Mouse (Mus musculus): ENCODE results near the gene Hao1. TPM values are rescaled to one million over a fixed set of nuclear protein-coding genes. Genes with fewer than 3 reads are reported as not detected.

Gene Hao1
- polyA plus RNA-seq, 1 experiment from 2014 or later, result not detected

- ATAC-seq (replicated peaks; ENCODE audit: low FRiP score) (peak; percentile 84), DNase-seq (ENCODE audit: low spot score) (peak; percentile 60)
- no peak overlapping the region for H3K4me2 ChIP-seq (ENCODE audit: low read depth, low read length, severe bottlenecking)
- no peak overlapping the region for H3K4me3 ChIP-seq (ENCODE audit: low read depth, low read length)
- peaks cover 3% of the 10 kb centered on the region; the same call in 1 of the 2 replicates for H3K4me1 ChIP-seq (replicated peaks; ENCODE audit: control insufficient read depth, insufficient read depth, low read length)
- no peaks in the 10 kb centered on the region for H3K27me3 ChIP-seq (ENCODE audit: control insufficient read depth, insufficient read depth, low read length)
- H3K36me3 ChIP-seq (ENCODE audit: control insufficient read depth, insufficient read depth, low read length), result no peaks in the 10 kb centered on the region
- no peak overlapping the region for H3K27ac ChIP-seq (ENCODE audit: low read depth, low read length)
- WGBS, result 30% methylated on average over 11 of the region's 11 CpGs
- no peaks in the 10 kb centered on the region for H3K9me3 ChIP-seq (ENCODE audit: control insufficient read depth, low read length)
- no peak overlapping the region for H3K9ac ChIP-seq (ENCODE audit: low read length)
These were observed 67.9 kb downstream of the Hao1 start for GRCm38 (mm10) chr2:134486055-134486834.

GRCm38 (mm10) chr2:134482683-134483082 is 71.5 kb downstream of the Hao1 start:
- DNase-seq (ENCODE audit: low spot score) (no peak), ATAC-seq (replicated peaks; ENCODE audit: low FRiP score) (peak; percentile 55)
- WGBS, result 41% methylated on average over 4 of the region's 4 CpGs
- H3K27me3 ChIP-seq (ENCODE audit: control insufficient read depth, insufficient read depth, low read length), result no peaks in the 10 kb centered on the region
- no peak overlapping the region for H3K9ac ChIP-seq (ENCODE audit: low read length)
- H3K4me1 ChIP-seq (replicated peaks; ENCODE audit: control insufficient read depth, insufficient read depth, low read length), result peaks cover 3% of the 10 kb centered on the region; the same call in 1 of the 2 replicates
- no peaks in the 10 kb centered on the region for H3K36me3 ChIP-seq (ENCODE audit: control insufficient read depth, insufficient read depth, low read length)
- H3K9me3 ChIP-seq (ENCODE audit: control insufficient read depth, low read length), result no peaks in the 10 kb centered on the region
- no peak overlapping the region for H3K27ac ChIP-seq (ENCODE audit: low read depth, low read length)
- H3K4me2 ChIP-seq (ENCODE audit: low read depth, low read length, severe bottlenecking), result no peak overlapping the region
- H3K4me3 ChIP-seq (ENCODE audit: low read depth, low read length), result no peak overlapping the region

GRCm38 (mm10) chr2:134481759-134482158 is 72.4 kb downstream of the Hao1 start:
- 20% methylated on average over 8 of the region's 8 CpGs for WGBS
- Histone ChIP-seq H3K4me2 (ENCODE audit: low read depth, low read length, severe bottlenecking) (no peak overlapping the region), H3K36me3 (ENCODE audit: control insufficient read depth, insufficient read depth, low read length) (no peaks in the 10 kb centered on the region), H3K4me1 (replicated peaks; ENCODE audit: control insufficient read depth, insufficient read depth, low read length) (peaks cover 3% of the 10 kb centered on the region; the same call in 1 of the 2 replicates), H3K27me3 (ENCODE audit: control insufficient read depth, insufficient read depth, low read length) (no peaks in the 10 kb centered on the region), H3K27ac (ENCODE audit: low read depth, low read length) (no peak overlapping the region), H3K9ac (ENCODE audit: low read length) (no peak overlapping the region), H3K9me3 (ENCODE audit: control insufficient read depth, low read length) (no peaks in the 10 kb centered on the region), H3K4me3 (ENCODE audit: low read depth, low read length) (no peak overlapping the region)
- ATAC-seq (replicated peaks; ENCODE audit: low FRiP score) (0 out of 2 replicates have a peak, but pooled peaks have one; percentile 17), DNase-seq (ENCODE audit: low spot score) (peak; percentile 82)

GRCm38 (mm10) chr2:134481174-134481573 is 73.0 kb downstream of the Hao1 start:
- WGBS, result 95% methylated on average over 6 of the region's 6 CpGs
- Histone ChIP-seq H3K9ac (ENCODE audit: low read length) (no peak overlapping the region), H3K27me3 (ENCODE audit: control insufficient read depth, insufficient read depth, low read length) (no peaks in the 10 kb centered on the region), H3K9me3 (ENCODE audit: control insufficient read depth, low read length) (no peaks in the 10 kb centered on the region), H3K4me1 (replicated peaks; ENCODE audit: control insufficient read depth, insufficient read depth, low read length) (no peaks in the 10 kb centered on the region), H3K4me2 (ENCODE audit: low read depth, low read length, severe bottlenecking) (no peak overlapping the region), H3K36me3 (ENCODE audit: control insufficient read depth, insufficient read depth, low read length) (no peaks in the 10 kb centered on the region), H3K4me3 (ENCODE audit: low read depth, low read length) (no peak overlapping the region), H3K27ac (ENCODE audit: low read depth, low read length) (no peak overlapping the region)
- DNase-seq (ENCODE audit: low spot score), result no peak
- ATAC-seq (replicated peaks; ENCODE audit: low FRiP score), result no peak

- H3K4me1 ChIP-seq (replicated peaks; ENCODE audit: control insufficient read depth, insufficient read depth, low read length), result no peaks in the 10 kb centered on the region
- DNase-seq (ENCODE audit: low spot score) (no peak), ATAC-seq (replicated peaks; ENCODE audit: low FRiP score) (no peak)
- no peak overlapping the region for H3K9ac ChIP-seq (ENCODE audit: low read length)
- H3K4me3 ChIP-seq (ENCODE audit: low read depth, low read length), result no peak overlapping the region
- H3K9me3 ChIP-seq (ENCODE audit: control insufficient read depth, low read length), result no peaks in the 10 kb centered on the region
- H3K27me3 ChIP-seq (ENCODE audit: control insufficient read depth, insufficient read depth, low read length), result no peaks in the 10 kb centered on the region
- no peak overlapping the region for H3K4me2 ChIP-seq (ENCODE audit: low read depth, low read length, severe bottlenecking)
- no peak overlapping the region for H3K27ac ChIP-seq (ENCODE audit: low read depth, low read length)
- WGBS, result 82% methylated on average over 2 of the region's 2 CpGs
- H3K36me3 ChIP-seq (ENCODE audit: control insufficient read depth, insufficient read depth, low read length), result no peaks in the 10 kb centered on the region
These were observed 89.0 kb downstream of the Hao1 start for GRCm38 (mm10) chr2:134465132-134465531.

GRCm38 (mm10) chr2:134462321-134462720 is 91.8 kb downstream of the Hao1 start:
- Histone ChIP-seq H3K4me1 (replicated peaks; ENCODE audit: control insufficient read depth, insufficient read depth, low read length) (no peaks in the 10 kb centered on the region), H3K9ac (ENCODE audit: low read length) (no peak overlapping the region), H3K9me3 (ENCODE audit: control insufficient read depth, low read length) (no peaks in the 10 kb centered on the region), H3K27me3 (ENCODE audit: control insufficient read depth, insufficient read depth, low read length) (no peaks in the 10 kb centered on the region), H3K27ac (ENCODE audit: low read depth, low read length) (no peak overlapping the region), H3K4me3 (ENCODE audit: low read depth, low read length) (no peak overlapping the region), H3K36me3 (ENCODE audit: control insufficient read depth, insufficient read depth, low read length) (no peaks in the 10 kb centered on the region), H3K4me2 (ENCODE audit: low read depth, low read length, severe bottlenecking) (no peak overlapping the region)
- no peak for DNase-seq (ENCODE audit: low spot score)
- no peak for ATAC-seq (replicated peaks; ENCODE audit: low FRiP score)
- WGBS, result 90% methylated on average over 6 of the region's 6 CpGs

GRCm38 (mm10) chr2:134460831-134461230 is 93.3 kb downstream of the Hao1 start:
- no peaks in the 10 kb centered on the region for H3K9me3 ChIP-seq (ENCODE audit: control insufficient read depth, low read length)
- no peak overlapping the region for H3K4me2 ChIP-seq (ENCODE audit: low read depth, low read length, severe bottlenecking)
- WGBS, result 78% methylated on average over 5 of the region's 5 CpGs
- DNase-seq (ENCODE audit: low spot score) (no peak), ATAC-seq (replicated peaks; ENCODE audit: low FRiP score) (no peak)
- no peak overlapping the region for H3K4me3 ChIP-seq (ENCODE audit: low read depth, low read length)
- no peak overlapping the region for H3K27ac ChIP-seq (ENCODE audit: low read depth, low read length)
- H3K27me3 ChIP-seq (ENCODE audit: control insufficient read depth, insufficient read depth, low read length), result no peaks in the 10 kb centered on the region
- H3K9ac ChIP-seq (ENCODE audit: low read length), result no peak overlapping the region
- no peaks in the 10 kb centered on the region for H3K36me3 ChIP-seq (ENCODE audit: control insufficient read depth, insufficient read depth, low read length)
- peaks cover 5% of the 10 kb centered on the region; the same call in 1 of the 2 replicates for H3K4me1 ChIP-seq (replicated peaks; ENCODE audit: control insufficient read depth, insufficient read depth, low read length)

GRCm38 (mm10) chr2:134456065-134456505 is 98.1 kb downstream of the Hao1 start:
- Histone ChIP-seq H3K27ac (ENCODE audit: low read depth, low read length) (0 out of 2 replicates have a peak overlapping the region, but pooled peaks have one; percentile 25), H3K27me3 (ENCODE audit: control insufficient read depth, insufficient read depth, low read length) (no peaks in the 10 kb centered on the region), H3K9me3 (ENCODE audit: control insufficient read depth, low read length) (no peaks in the 10 kb centered on the region), H3K9ac (ENCODE audit: low read length) (no peak overlapping the region), H3K36me3 (ENCODE audit: control insufficient read depth, insufficient read depth, low read length) (no peaks in the 10 kb centered on the region), H3K4me1 (replicated peaks; ENCODE audit: control insufficient read depth, insufficient read depth, low read length) (peaks cover 5% of the 10 kb centered on the region; the same call in 1 of the 2 replicates), H3K4me3 (ENCODE audit: low read depth, low read length) (no peak overlapping the region), H3K4me2 (ENCODE audit: low read depth, low read length, severe bottlenecking) (no peak overlapping the region)
- DNase-seq (ENCODE audit: low spot score) (peak; percentile 54), ATAC-seq (replicated peaks; ENCODE audit: low FRiP score) (peak; percentile 86)
- 8% methylated on average over 7 of the region's 7 CpGs for WGBS

GRCm38 (mm10) chr2:134452748-134453147 is 101.4 kb downstream of the Hao1 start:
- no peak for DNase-seq (ENCODE audit: low spot score)
- H3K4me2 ChIP-seq (ENCODE audit: low read depth, low read length, severe bottlenecking), result no peak overlapping the region
- H3K36me3 ChIP-seq (ENCODE audit: control insufficient read depth, insufficient read depth, low read length), result no peaks in the 10 kb centered on the region
- H3K9ac ChIP-seq (ENCODE audit: low read length), result no peak overlapping the region
- no peak for ATAC-seq (replicated peaks; ENCODE audit: low FRiP score)
- no peaks in the 10 kb centered on the region for H3K27me3 ChIP-seq (ENCODE audit: control insufficient read depth, insufficient read depth, low read length)
- no peak overlapping the region for H3K27ac ChIP-seq (ENCODE audit: low read depth, low read length)
- H3K4me1 ChIP-seq (replicated peaks; ENCODE audit: control insufficient read depth, insufficient read depth, low read length), result peaks cover 5% of the 10 kb centered on the region; the same call in 1 of the 2 replicates
- H3K9me3 ChIP-seq (ENCODE audit: control insufficient read depth, low read length), result no peaks in the 10 kb centered on the region
- no peak overlapping the region for H3K4me3 ChIP-seq (ENCODE audit: low read depth, low read length)
- 88% methylated on average over 1 of the region's 1 CpGs for WGBS

Measured in forebrain, embryonic 11.5 days (tissue).